Mouse (Mus musculus) forebrain, embryonic 10.5 days (tissue): ENCODE results near the gene Cuedc2. TPM values are rescaled to one million over a fixed set of nuclear protein-coding genes. Genes with fewer than 3 reads are reported as not detected.

Experiments used
- DNase-seq: peaks from one replicate; pipeline ENCODE4 v3.0.0-alpha.2; 2017; ENCODE audit warnings: low spot score; ENCODE audit errors: extremely low spot score
- H3K27ac ChIP-seq: fragments of 300-500 bp; sonication (generic); 2 replicates; pipeline ENCODE4 v1.5.1; 2016; ENCODE audit warnings: mild to moderate bottlenecking
- H3K27me3 ChIP-seq: fragments of 300-500 bp; sonication (generic); 2 replicates; pipeline ENCODE4 v1.6.1; 2016; ENCODE audit warnings: mild to moderate bottlenecking; ENCODE audit not compliant: poor library complexity, severe bottlenecking
- H3K36me3 ChIP-seq: fragments of 300-500 bp; sonication (generic); replicated peaks from 2 replicates; pipeline ENCODE4 v1.6.1; 2016; ENCODE audit warnings: mild to moderate bottlenecking, moderate library complexity
- H3K4me1 ChIP-seq: fragments of 300-500 bp; sonication (generic); 2 replicates; pipeline ENCODE4 v1.6.1; 2016
- H3K4me3 ChIP-seq: fragments of 300-500 bp; sonication (generic); 2 replicates; pipeline ENCODE4 v1.5.1; 2016; ENCODE audit warnings: mild to moderate bottlenecking, moderate library complexity
- H3K9me3 ChIP-seq: fragments of 300-500 bp; sonication (generic); 2 replicates; pipeline ENCODE4 v1.6.1; 2016; ENCODE audit warnings: mild to moderate bottlenecking, moderate library complexity
- WGBS: fragments of 180-500 bp; shearing (Covaris S2); methylation state at CpG from one replicate; pipeline ENCODE4 v1.1.7; 2016; 5-methylcytosine and 5-hydroxymethylcytosine counted together
- polyA plus RNA-seq: library from polyadenylated mRNA; unstranded; fragments of >200 nt; fragmentation: Nextera tagmentation; extraction: Ambion mirVana; gene quantifications from 2 replicates; pipeline ENCODE4 v1.2.1, GENCODE M21; 2016

The Cuedc2 gene
- polyA plus RNA-seq, 1 experiment from 2014 or later = 224 TPM

DNA sequence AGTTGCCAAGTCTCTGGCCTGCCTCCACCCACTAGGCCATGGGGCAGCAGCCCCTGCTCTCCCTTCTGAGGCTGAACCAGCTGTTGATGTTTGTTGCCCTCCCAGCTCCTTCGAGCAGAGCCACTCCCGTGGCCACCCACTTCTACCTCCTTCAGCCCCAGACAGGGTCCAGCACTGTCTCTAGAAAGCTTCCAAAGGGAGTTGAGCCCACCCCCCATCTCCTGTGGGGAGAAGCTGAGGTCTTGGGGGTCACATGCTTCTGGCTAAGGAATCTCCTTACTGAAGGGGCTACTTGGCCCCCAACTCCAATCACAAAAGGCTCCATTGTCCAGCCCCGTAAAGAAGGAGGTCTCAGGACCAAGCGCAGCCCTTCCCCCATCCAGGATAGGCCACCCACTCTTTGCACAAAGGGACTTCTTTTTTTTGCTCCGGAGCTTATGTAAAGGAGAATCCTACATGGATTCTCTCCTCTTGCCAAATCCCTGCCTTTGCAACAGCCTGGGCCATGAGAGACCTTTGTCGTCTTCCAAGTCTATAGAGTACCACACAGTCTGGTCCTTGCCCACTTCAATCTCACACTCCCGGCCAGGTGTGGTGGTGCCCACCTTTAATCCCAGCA is 5.7 kb downstream of the Cuedc2 start:
- Histone ChIP-seq H3K4me1 (peaks cover 59% of the 10 kb centered on the region), H3K27me3 (peaks cover 25% of the 10 kb centered on the region), H3K27ac (peak overlapping the region; percentile 76), H3K4me3 (peak overlapping the region; percentile 9), H3K36me3 (peaks cover 40% of the 10 kb centered on the region), H3K9me3 (no peaks in the 10 kb centered on the region)
- DNase-seq = no peak
- WGBS = 44% methylated on average over 7 of the region's 7 CpGs

DNA sequence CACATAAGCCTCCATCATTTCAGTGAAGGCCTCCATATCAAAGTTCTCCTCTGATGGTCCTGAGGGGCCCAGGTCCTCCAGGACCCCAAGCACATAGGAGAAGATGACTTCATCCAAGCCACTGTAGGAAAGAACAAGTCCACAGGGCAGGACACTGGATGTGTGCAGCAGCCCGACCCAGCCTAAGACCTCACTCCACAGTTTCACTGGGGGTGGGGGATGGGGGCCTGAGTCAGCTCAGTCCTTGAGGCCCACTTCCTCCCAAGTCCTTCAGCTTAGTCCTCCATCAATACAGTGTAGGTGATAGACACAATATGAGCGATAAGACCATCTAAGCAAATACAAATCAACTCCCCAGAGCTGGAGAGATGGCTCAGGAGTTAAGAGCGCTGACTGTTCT is 6.6 kb downstream of the Cuedc2 start:
- no peak overlapping the region for H3K27ac ChIP-seq
- no peak overlapping the region for H3K4me3 ChIP-seq
- peaks cover 40% of the 10 kb centered on the region for H3K36me3 ChIP-seq
- DNase-seq = no peak
- no peaks in the 10 kb centered on the region for H3K9me3 ChIP-seq
- H3K4me1 ChIP-seq = peaks cover 60% of the 10 kb centered on the region
- H3K27me3 ChIP-seq = peaks cover 30% of the 10 kb centered on the region
- 87% methylated on average over 3 of the region's 3 CpGs for WGBS

DNA sequence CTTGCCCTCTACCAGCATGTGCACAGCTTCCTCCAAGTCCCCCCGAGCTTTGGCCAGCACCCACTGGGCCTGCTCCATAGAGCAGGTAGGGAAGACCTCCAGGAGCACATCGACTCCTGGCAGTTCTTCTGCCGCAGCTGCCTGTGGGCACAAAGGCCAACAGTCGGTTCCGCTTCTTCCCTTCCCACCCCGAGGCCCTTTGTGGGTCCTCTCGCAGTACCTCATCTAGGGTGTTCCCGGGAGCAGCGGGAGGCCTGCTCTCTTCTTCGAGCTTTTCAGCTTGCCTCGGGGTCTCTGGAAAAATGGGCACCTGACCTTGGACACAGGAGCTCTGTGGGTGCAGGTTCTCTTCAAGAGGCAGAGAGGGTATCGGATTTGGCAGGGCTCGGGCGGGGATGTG is 7.2 kb downstream of the Cuedc2 start:
- no peak for DNase-seq
- no peak overlapping the region for H3K4me3 ChIP-seq

DNA sequence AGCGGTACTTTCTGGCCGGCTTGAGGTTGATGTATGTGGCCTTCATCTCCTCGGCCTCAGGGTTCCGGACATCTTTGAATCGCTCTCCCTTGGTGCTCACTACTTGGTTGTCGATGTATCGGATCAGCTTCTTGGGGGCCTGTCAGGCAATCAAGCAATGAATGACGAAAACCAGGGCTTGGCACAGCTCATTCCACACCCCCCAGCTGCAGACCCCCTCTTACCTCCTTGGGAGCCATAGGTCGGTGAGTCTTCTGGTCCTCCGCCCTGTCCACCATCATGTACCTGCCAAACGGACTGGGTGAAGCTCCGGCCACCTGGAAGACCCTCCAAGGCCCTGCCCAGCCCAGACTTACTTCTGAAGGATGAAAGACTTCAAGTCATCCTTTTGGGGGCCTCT is 7.8 kb downstream of the Cuedc2 start:
- H3K27ac ChIP-seq = no peak overlapping the region
- H3K4me1 ChIP-seq = peaks cover 72% of the 10 kb centered on the region
- peaks cover 32% of the 10 kb centered on the region for H3K36me3 ChIP-seq
- H3K9me3 ChIP-seq = no peaks in the 10 kb centered on the region
- peaks cover 42% of the 10 kb centered on the region for H3K27me3 ChIP-seq
- 93% methylated on average over 12 of the region's 12 CpGs for WGBS
- no peak for DNase-seq
- 0 out of 2 replicates have a peak overlapping the region, but pooled peaks have one; percentile 14 for H3K4me3 ChIP-seq

More for the DNA sequence above, 7.2 kb downstream of the Cuedc2 start:
- Histone ChIP-seq H3K36me3 (peaks cover 39% of the 10 kb centered on the region), H3K9me3 (no peaks in the 10 kb centered on the region), H3K27me3 (peaks cover 36% of the 10 kb centered on the region), H3K4me1 (peaks cover 66% of the 10 kb centered on the region), H3K27ac (no peak overlapping the region)
- WGBS = 88% methylated on average over 14 of the region's 14 CpGs

DNA sequence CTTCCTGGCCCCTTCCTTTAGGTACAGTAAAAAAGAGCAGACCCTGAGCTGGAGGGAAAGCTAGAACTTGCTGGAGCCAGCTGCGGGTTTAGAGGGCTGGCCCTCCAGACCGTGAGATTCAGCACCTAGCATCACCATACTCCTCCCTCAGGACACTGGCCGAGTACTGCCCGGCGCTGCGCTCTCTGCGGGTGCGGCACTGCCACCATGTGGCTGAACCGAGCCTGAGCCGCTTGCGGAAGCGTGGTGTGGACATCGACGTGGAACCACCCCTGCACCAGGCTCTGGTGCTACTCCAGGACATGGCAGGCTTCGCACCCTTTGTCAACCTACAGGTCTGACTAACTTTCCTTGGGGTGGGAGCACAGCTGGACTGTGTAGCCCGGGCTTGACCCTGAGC is 8.6 kb downstream of the Cuedc2 start:
- 8% methylated on average over 16 of the region's 16 CpGs for WGBS
- Histone ChIP-seq H3K4me1 (peaks cover 75% of the 10 kb centered on the region), H3K27me3 (peaks cover 50% of the 10 kb centered on the region), H3K36me3 (peaks cover 28% of the 10 kb centered on the region), H3K27ac (no peak overlapping the region), H3K4me3 (peak overlapping the region; percentile 80), H3K9me3 (no peaks in the 10 kb centered on the region)
- DNase-seq = peak; percentile 80

DNA sequence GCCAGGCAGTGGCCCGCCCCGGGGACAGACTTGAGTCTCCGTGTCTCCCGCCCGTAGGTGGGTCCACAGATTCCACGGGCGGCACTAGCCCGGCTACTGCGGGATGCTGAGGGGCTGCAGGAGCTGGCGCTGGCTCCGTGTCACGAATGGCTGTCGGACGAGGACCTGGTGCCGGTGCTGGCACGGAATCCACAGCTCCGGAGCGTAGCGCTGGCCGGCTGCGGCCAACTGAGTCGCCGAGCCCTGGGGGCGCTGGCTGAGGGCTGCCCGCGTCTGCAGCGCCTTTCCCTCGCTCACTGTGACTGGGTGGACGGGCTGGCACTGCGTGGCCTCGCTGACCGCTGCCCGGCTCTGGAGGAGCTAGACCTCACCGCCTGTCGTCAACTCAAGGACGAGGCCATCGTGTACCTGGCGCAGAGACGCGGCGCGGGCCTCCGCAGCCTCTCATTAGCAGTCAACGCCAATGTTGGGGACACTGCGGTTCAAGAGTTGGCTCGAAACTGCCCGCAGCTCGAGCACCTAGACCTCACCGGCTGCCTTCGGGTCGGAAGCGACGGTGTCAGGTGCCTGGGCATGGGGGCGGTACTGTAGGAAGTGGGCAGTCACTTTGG is 9.4 kb downstream of the Cuedc2 start:
- peak overlapping the region; percentile 91 for H3K27ac ChIP-seq
- no peaks in the 10 kb centered on the region for H3K9me3 ChIP-seq
- DNase-seq = no peak
- H3K36me3 ChIP-seq = peaks cover 28% of the 10 kb centered on the region
- 2% methylated on average over 54 of the region's 54 CpGs for WGBS
- peak overlapping the region; percentile 80 for H3K4me3 ChIP-seq
- H3K4me1 ChIP-seq = peaks cover 71% of the 10 kb centered on the region
- peaks cover 58% of the 10 kb centered on the region for H3K27me3 ChIP-seq

DNA sequence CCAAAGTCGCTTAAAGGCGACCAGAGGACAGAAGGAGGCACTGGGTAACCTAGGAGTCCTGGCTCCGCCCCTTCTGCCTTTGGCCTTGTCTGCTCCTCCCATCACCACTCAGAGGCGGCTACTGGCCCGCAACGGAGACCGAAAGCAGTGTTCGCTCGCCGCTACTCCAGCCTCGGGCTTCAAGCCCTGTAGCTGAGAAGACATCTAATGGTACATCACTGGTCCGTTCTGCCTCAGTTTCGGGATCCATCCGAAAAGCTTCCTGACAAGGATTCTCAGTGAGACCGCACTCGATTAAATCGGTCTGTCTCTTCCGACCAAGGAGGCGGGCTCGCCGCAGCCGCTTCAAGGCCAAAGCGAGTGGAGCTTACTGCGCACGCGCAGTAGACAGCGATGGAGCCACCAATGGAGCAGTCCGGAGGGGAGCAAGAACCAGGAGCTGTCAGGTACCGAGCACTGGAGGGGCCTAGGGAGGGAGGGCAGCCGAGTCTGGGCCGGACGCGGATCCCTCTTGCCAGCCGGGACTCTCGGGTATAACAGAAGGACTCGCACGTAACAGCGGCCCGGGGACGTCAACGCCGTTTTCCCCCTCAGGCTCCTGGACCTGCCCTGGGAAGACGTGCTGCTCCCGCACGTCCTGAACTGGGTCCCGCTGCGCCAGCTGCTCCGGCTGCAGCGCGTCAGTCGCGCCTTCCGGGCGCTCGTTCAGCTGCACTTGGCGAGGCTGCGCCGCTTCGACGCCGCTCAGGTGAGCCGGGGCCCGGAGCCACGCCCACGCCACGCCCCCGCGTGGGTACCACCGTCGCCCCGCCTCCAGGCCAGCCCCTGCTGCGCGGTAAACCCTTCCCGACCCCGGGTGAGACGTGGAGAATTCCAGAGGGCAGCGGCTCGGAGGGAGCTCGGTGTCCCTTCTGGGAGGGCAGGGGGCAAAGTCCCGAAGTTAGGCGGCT is 10.1 kb downstream of the Cuedc2 start, which contains the start of gene Fbxl15:
Gene Fbxl15, plus strand, starts transcription at position 104 of the 950 bp plus-strand sequence.
- Histone ChIP-seq H3K9me3 (no peaks in the 10 kb centered on the region), H3K36me3 (peaks cover 28% of the 10 kb centered on the region), H3K4me1 (peaks cover 71% of the 10 kb centered on the region), H3K27me3 (peaks cover 65% of the 10 kb centered on the region), H3K4me3 (peak within 1 kb of the TSS; percentile 80), H3K27ac (peak within 1 kb of the TSS; percentile 91)
- under 1% methylated on average over 81 of the region's 81 CpGs for WGBS
- DNase-seq = peak; percentile 97

DNA sequence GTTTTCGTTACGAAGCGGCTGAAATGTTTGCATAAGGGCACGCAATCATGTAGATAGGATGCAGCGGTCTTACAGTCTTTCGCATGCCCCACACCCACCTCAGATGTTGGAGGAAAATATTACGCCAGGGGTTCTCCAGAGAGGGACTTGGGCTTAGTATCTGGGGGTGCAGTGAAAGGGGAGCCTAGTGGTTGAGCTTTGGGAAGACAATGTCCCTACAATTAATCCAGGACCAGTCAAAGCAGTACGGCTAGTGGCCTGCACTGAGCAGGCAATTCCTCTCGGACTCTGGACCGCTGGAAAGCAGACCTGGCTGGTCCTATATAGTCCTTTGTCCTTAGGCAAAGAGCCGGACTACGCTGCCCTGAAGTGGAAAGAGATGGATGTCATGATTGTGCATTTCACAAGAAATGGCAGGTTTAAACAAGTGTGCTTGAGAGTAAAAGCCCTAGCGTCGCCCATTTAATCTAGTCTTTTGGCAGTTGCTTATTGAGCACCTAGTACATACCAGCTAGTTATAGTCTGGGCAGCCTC is 10.9 kb downstream of the Cuedc2 start:
- Histone ChIP-seq H3K27me3 (peaks cover 73% of the 10 kb centered on the region), H3K9me3 (no peaks in the 10 kb centered on the region), H3K27ac (peak overlapping the region; percentile 91), H3K36me3 (peaks cover 26% of the 10 kb centered on the region), H3K4me3 (peak overlapping the region; percentile 80), H3K4me1 (peaks cover 65% of the 10 kb centered on the region)
- 31% methylated on average over 14 of the region's 14 CpGs for WGBS
- DNase-seq = no peak

DNA sequence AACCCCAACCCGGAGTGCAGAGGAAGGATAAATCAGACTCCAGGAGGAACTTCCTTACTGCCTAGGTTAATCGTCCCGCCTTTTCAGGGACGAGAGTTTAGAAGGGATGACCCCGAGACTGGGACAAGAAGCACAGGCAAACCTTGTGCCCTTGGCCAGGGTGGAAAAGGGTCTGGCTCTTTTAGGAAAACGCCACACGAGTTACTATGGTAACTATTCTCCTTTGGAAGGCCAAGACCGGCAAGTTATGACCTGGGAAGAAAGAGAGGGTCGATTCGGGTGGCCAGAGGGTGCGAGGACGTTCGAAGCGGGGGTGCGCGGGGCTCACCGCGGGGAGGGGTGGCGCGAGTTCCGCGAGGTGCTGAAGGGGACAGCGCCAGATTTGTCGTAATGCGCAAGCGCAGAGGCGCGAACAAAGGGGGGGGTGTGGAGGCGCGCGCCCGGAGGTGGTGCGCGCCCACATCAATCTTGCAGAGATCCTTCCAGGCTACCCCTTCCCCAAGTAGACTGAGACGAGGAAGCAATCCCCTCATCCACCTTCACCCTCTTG is 11.7 kb downstream of the Cuedc2 start, which contains the start of gene Psd:
Gene Psd, minus strand, starts transcription at position 401 of the 550 bp plus-strand sequence.
- peak; percentile 75 for DNase-seq
- peaks cover 81% of the 10 kb centered on the region for H3K27me3 ChIP-seq
- H3K36me3 ChIP-seq = peaks cover 19% of the 10 kb centered on the region
- WGBS = under 1% methylated on average over 35 of the region's 35 CpGs
- H3K4me1 ChIP-seq = peaks cover 65% of the 10 kb centered on the region
- peak within 1 kb of the TSS; percentile 80 for H3K4me3 ChIP-seq
- no peaks in the 10 kb centered on the region for H3K9me3 ChIP-seq
- peak within 1 kb of the TSS; percentile 91 for H3K27ac ChIP-seq

DNA sequence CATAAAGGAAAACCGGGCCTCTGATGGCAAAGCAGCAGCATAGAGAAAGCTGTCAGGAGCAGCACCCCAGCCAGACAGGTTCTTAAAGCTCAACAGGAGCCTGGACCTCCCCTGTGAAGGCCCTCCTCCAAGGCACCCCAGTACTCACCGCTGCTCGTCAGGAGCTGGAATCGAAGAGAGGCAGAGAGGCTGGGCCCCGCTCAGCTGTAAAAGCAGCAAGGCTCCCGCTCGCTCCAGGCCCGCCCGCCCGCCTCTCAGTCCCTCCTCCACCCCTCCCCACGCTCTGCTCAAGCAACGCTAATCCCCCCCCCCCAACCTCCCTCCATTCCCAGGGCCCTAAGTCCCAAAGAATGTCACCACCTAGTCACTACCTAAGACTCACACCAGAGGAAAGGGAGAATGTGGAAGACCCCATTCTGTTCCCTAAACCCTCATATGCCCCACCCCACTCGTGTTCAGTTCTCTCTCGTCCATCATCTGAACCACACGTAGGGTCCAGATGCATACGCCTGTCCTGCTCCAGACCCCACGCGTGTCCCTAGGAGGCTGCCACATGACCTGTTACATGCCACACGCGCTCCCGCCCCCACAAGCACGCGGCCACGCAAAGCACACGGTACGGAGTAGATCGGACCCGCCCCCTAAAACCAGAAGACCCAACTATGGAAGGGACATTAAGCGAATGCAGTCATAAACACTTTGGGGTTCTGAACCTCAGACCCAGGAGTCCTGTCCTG is 12.3 kb downstream of the Cuedc2 start:
- peaks cover 67% of the 10 kb centered on the region for H3K4me1 ChIP-seq
- H3K4me3 ChIP-seq = peak overlapping the region; percentile 80
- peaks cover 85% of the 10 kb centered on the region for H3K27me3 ChIP-seq
- H3K27ac ChIP-seq = peak overlapping the region; percentile 60; the same call in 1 of the 2 replicates
- peaks cover 12% of the 10 kb centered on the region for H3K36me3 ChIP-seq
- 2% methylated on average over 28 of the region's 29 CpGs for WGBS
- H3K9me3 ChIP-seq = no peaks in the 10 kb centered on the region
- no peak for DNase-seq

DNA sequence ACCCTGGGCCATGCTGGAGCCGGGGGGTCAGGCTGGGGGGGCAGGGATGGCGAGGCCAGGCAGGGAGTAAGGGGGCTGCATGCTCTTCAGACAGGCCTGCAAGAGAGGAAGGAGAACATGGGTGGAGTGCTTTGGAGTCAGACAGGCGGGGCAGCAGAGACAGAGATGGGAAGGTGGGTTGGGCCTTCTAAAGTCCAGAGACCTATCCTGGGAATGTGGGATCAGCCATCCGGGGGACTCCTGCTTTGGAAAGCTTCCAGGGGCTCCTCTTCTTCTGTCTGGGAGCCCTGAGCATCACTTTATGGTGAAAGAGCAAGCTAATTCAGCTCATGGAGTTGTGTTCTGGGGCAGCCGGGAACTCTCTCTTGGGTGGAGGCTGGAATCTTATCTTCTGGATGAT is 13.6 kb downstream of the Cuedc2 start:
- 76% methylated on average over 5 of the region's 5 CpGs for WGBS
- H3K27ac ChIP-seq = no peak overlapping the region
- no peak for DNase-seq
- peaks cover 85% of the 10 kb centered on the region for H3K27me3 ChIP-seq
- H3K4me1 ChIP-seq = peaks cover 68% of the 10 kb centered on the region
- no peaks in the 10 kb centered on the region for H3K9me3 ChIP-seq
- no peaks in the 10 kb centered on the region for H3K36me3 ChIP-seq
- H3K4me3 ChIP-seq = no peak overlapping the region
